ENCODE assay signal across 26 mouse cellular contexts in genomic region chr6:51698244-51698643, GRCm38 (mm10).
DNase-seq lines count a peak whose midpoint lies in the region; ATAC-seq and TF ChIP-seq lines count a peak whose summit lies in the region.
"Had no signal": no experiment of that assay in that cellular context is flagged by ENCODE, and none has a peak within 500 bp of the region (broad histone marks: within the 10 kb centered on the region; RNA-seq: fewer than 3 reads in every experiment).

No protein-coding gene starts in this region.

- DNase-seq in heart, adult 11 months = peak; percentile 46
- no peak for DNase-seq in heart, postnatal 10 days
- DNase-seq in kidney, adult 9 months = peak; percentile 30
- DNase-seq in kidney, adult 18-20 months = no peak
- DNase-seq in liver, postnatal 0 days = no peak
- DNase-seq in liver = no peak
- DNase-seq: B cell, adult 2 months; cerebellum, adult 11-12 months; cerebellum, adult 8-10 months; cerebellum, postnatal 10 days; cerebellum, postnatal 36 days; embryo, embryonic 11 days; gastrocnemius, postnatal 25 days had no signal

- no peaks in the 10 kb centered on the region for H3K36me3 ChIP-seq in liver, postnatal 0 days (replicated peaks; ENCODE audit: insufficient read depth, low read length)
- H3K36me3 ChIP-seq: embryonic facial prominence, embryonic 10.5 days; embryonic facial prominence, embryonic 13.5 days; forebrain, embryonic 12.5 days; forebrain, embryonic 15.5 days; G1E; heart, embryonic 10.5 days; heart, embryonic 13.5 days; hindbrain, embryonic 12.5 days; hindbrain, embryonic 15.5 days had no signal

- no peak for TF ChIP-seq EP300 in liver, postnatal 0 days (IDR thresholded peaks at IDR 0.05; ENCODE audit: low read depth)

- no peaks in the 10 kb centered on the region for H3K9me3 ChIP-seq in liver, postnatal 0 days (ENCODE audit: low read length)
- H3K9me3 ChIP-seq: embryonic facial prominence, embryonic 10.5 days; embryonic facial prominence, embryonic 13.5 days; forebrain, embryonic 12.5 days; forebrain, embryonic 15.5 days; G1E; heart, embryonic 10.5 days; heart, embryonic 13.5 days; hindbrain, embryonic 12.5 days; hindbrain, embryonic 15.5 days had no signal

- intact Hi-C loops in heart, postnatal 10 days (cut with DNase I) = no loop called here

- H3K27ac ChIP-seq in liver, postnatal 0 days (ENCODE audit: low read depth) = 0 out of 2 replicates have a peak overlapping the region, but pooled peaks have one; percentile 40
- H3K27ac ChIP-seq: embryonic facial prominence, embryonic 10.5 days; embryonic facial prominence, embryonic 13.5 days; forebrain, embryonic 12.5 days; forebrain, embryonic 15.5 days; heart, adult 2 months; heart, embryonic 10.5 days; heart, embryonic 13.5 days; hindbrain, embryonic 12.5 days; hindbrain, embryonic 15.5 days had no signal

- WGBS in liver, postnatal 0 days (ENCODE audit: insufficient replicate concordance) = 63% methylated on average over 4 of the region's 4 CpGs

- H3K4me3 ChIP-seq in liver, postnatal 0 days (ENCODE audit: low read depth, low read length) = no peak overlapping the region
- H3K4me3 ChIP-seq: embryonic facial prominence, embryonic 10.5 days; embryonic facial prominence, embryonic 13.5 days; erythroblast, embryonic 14.5 days; forebrain, embryonic 12.5 days; forebrain, embryonic 15.5 days; heart, adult 2 months; heart, embryonic 10.5 days; heart, embryonic 13.5 days; hindbrain, embryonic 12.5 days; hindbrain, embryonic 15.5 days had no signal

- no peak overlapping the region for H3K9ac ChIP-seq in liver, postnatal 0 days (replicated peaks)
- H3K9ac ChIP-seq: embryonic facial prominence, embryonic 13.5 days; forebrain, embryonic 12.5 days; forebrain, embryonic 15.5 days; heart, embryonic 13.5 days; hindbrain, embryonic 12.5 days; hindbrain, embryonic 15.5 days had no signal

- H3K4me1 ChIP-seq in liver, postnatal 0 days (ENCODE audit: insufficient read depth) = no peaks in the 10 kb centered on the region
- H3K4me1 ChIP-seq: embryonic facial prominence, embryonic 10.5 days; forebrain, embryonic 12.5 days; hindbrain, embryonic 12.5 days; hindbrain, embryonic 15.5 days had no signal

- ATAC-seq in liver, postnatal 0 days = no peak
- ATAC-seq: forebrain, embryonic 15.5 days; Patski had no signal

- no peaks in the 10 kb centered on the region for H3K27me3 ChIP-seq in liver, postnatal 0 days (ENCODE audit: insufficient read depth, low read length)
- H3K27me3 ChIP-seq: CH12.LX; embryonic facial prominence, embryonic 13.5 days; forebrain, embryonic 12.5 days; forebrain, embryonic 15.5 days; heart, embryonic 13.5 days; hindbrain, embryonic 15.5 days; Patski had no signal

- no peak overlapping the region for H3K4me2 ChIP-seq in liver, postnatal 0 days (ENCODE audit: low read depth, low read length)
- H3K4me2 ChIP-seq: embryonic facial prominence, embryonic 13.5 days; forebrain, embryonic 12.5 days; forebrain, embryonic 15.5 days; heart, embryonic 13.5 days; hindbrain, embryonic 12.5 days; hindbrain, embryonic 15.5 days had no signal

- no peak for TF ChIP-seq CTCF in liver, postnatal 0 days (IDR thresholded peaks at IDR 0.05; ENCODE audit: low read depth)

Comparison
In these comparisons a context has a peak if more than half of its experiments do, and no peak if none do; other contexts are left out.
1. DNase-seq: peak in heart, adult 11 months (single experiment) and kidney, adult 9 months (single experiment); none in heart, postnatal 10 days (0 of 2), kidney, adult 18-20 months (single experiment), liver, postnatal 0 days (single experiment) and liver (single experiment).